Mouse (Mus musculus) limb, embryonic 14.5 days (tissue): ENCODE measurements around the gene Slc38a2. TPM values are rescaled to one million over a fixed set of nuclear protein-coding genes. Genes with fewer than 3 reads are reported as not detected.

ENCODE experiments used
- ATAC-seq: fragments of 200-750 bp; cut with Nextera tagmentation; 2 replicates; pipeline ENCODE4 v1.8.0; 2017; ENCODE audit warnings: low read depth, moderate number of reproducible peaks, moderate TSS enrichment; ENCODE audit not compliant: low FRiP score
- DNase-seq: peaks from one replicate; pipeline ENCODE4 v3.0.0-alpha.2; 2015; ENCODE audit warnings: low spot score
- H3K27ac ChIP-seq: fragments of 300-500 bp; sonication (generic); replicated peaks from 2 replicates; pipeline ENCODE4 v1.5.1; 2014; ENCODE audit warnings: low read depth, mild to moderate bottlenecking, low read length, moderate library complexity, mixed read lengths
- H3K27me3 ChIP-seq: fragments of 300-500 bp; sonication (generic); 2 replicates; pipeline ENCODE4 v1.6.1; 2014; ENCODE audit warnings: low read length, mixed read lengths; ENCODE audit not compliant: control insufficient read depth, insufficient read depth
- H3K36me3 ChIP-seq: fragments of 300-500 bp; sonication (generic); 2 replicates; pipeline ENCODE4 v1.6.1; 2014; ENCODE audit warnings: mild to moderate bottlenecking, low read length, moderate library complexity, mixed read lengths; ENCODE audit not compliant: control insufficient read depth, insufficient read depth
- H3K4me1 ChIP-seq: fragments of 300-500 bp; sonication (generic); 2 replicates; pipeline ENCODE4 v1.6.1; 2014; ENCODE audit warnings: antibody characterized with exemption, low read length, mixed read lengths; ENCODE audit not compliant: control insufficient read depth, insufficient read depth
- H3K4me2 ChIP-seq: fragments of 300-500 bp; sonication (generic); replicated peaks from 2 replicates; pipeline ENCODE4 v1.6.1; 2014; ENCODE audit warnings: low read depth, mild to moderate bottlenecking, low read length, moderate library complexity; ENCODE audit not compliant: severe bottlenecking
- H3K4me3 ChIP-seq: fragments of 300-500 bp; sonication (generic); replicated peaks from 2 replicates; pipeline ENCODE4 v1.5.1; 2014; ENCODE audit warnings: low read length
- H3K9ac ChIP-seq: fragments of 300-500 bp; sonication (generic); 2 replicates; pipeline ENCODE4 v1.6.1; 2014; ENCODE audit warnings: mild to moderate bottlenecking, low read depth, low read length, moderate library complexity; ENCODE audit not compliant: severe bottlenecking
- H3K9me3 ChIP-seq: fragments of 300-500 bp; sonication (generic); 2 replicates; pipeline ENCODE4 v1.6.1; 2016; ENCODE audit warnings: low read length; ENCODE audit not compliant: control insufficient read depth
- POLR2A ChIP-seq: fragments of 200-500 bp; IDR thresholded peaks from 2 replicates; pipeline ENCODE4 v1.8.0; 2012; ENCODE audit warnings: inconsistent platforms, mild to moderate bottlenecking, moderate library complexity, borderline replicate concordance; ENCODE audit not compliant: insufficient read depth, insufficient read length; ENCODE audit errors: extremely low read depth
- WGBS: fragments of 180-500 bp; shearing (Covaris S2); extraction: QIAGEN DNeasy Blood & Tissue Kit; methylation state at CpG from one replicate; pipeline ENCODE4 v1.1.7; 2014; 5-methylcytosine and 5-hydroxymethylcytosine counted together
- polyA plus RNA-seq, 2 experiments: library from polyadenylated mRNA; depleted of rRNA in 1 of 2; stranded (reverse) in 1 of 2; unstranded in 1 of 2; fragments of >200 nt; fragmentation: Nextera tagmentation in 1 of 2; extraction: Ambion mirVana in 1 of 2; gene quantifications; 2 replicates each; pipeline versions ENCODE4 v1.2.1 to v1.2.3; 2012 to 2014

Slc38a2 gene
- polyA plus RNA-seq, 2 experiments, result 116 to 137 TPM

- peaks cover 30% of the 10 kb centered on the region for H3K4me1 ChIP-seq
- H3K4me3 ChIP-seq, result peak overlapping the region; percentile 17; the same call in 1 of the 2 replicates
- H3K36me3 ChIP-seq, result peaks cover 85% of the 10 kb centered on the region
- H3K27ac ChIP-seq, result no peak overlapping the region
- H3K9me3 ChIP-seq, result no peaks in the 10 kb centered on the region
- DNase-seq, result no peak
- H3K9ac ChIP-seq, result no peak overlapping the region
- no peak for ATAC-seq
- no peaks in the 10 kb centered on the region for H3K27me3 ChIP-seq
- no peak for TF ChIP-seq POLR2A
- 0 out of 2 replicates have a peak overlapping the region, but pooled peaks have one; percentile 4 for H3K4me2 ChIP-seq
- WGBS, result 91% methylated on average over 7 of the region's 7 CpGs
Observed at GRCm38 (mm10) chr15:96694988-96695387, 4.5 kb downstream of the Slc38a2 start.

DNA sequence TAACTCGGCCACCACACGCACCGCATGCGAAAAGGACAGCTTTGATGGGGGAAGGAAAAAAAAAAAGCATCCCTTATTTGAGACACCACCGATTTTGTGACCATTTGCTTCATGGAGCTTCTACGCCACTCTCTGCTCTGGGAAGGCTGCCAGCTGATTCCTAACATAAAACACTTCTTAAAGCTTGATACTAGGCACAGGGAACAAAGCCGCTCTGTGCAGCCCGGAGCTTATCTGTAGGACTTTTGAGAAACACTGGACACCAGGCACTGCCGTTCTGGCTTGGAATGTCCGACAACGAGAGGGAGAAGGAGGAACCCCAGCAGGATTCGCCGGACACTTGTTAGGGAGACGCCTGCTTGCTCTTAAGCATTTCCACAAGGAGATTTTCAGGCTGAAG is 5.8 kb downstream of the Slc38a2 start:
- WGBS, result 84% methylated on average over 14 of the region's 14 CpGs
- DNase-seq (no peak), ATAC-seq (no peak)
- no peaks in the 10 kb centered on the region for H3K27me3 ChIP-seq
- no peak overlapping the region for H3K4me2 ChIP-seq
- TF ChIP-seq POLR2A, result no peak
- no peak overlapping the region for H3K27ac ChIP-seq
- no peaks in the 10 kb centered on the region for H3K9me3 ChIP-seq
- H3K4me3 ChIP-seq, result no peak overlapping the region
- H3K4me1 ChIP-seq, result peaks cover 30% of the 10 kb centered on the region
- H3K9ac ChIP-seq, result no peak overlapping the region
- H3K36me3 ChIP-seq, result peaks cover 96% of the 10 kb centered on the region

- WGBS, result 93% methylated on average over 11 of the region's 11 CpGs
- peaks cover 96% of the 10 kb centered on the region for H3K36me3 ChIP-seq
- TF ChIP-seq POLR2A, result no peak
- H3K4me1 ChIP-seq, result peaks cover 28% of the 10 kb centered on the region
- no peak overlapping the region for H3K27ac ChIP-seq
- H3K4me3 ChIP-seq, result no peak overlapping the region
- no peak overlapping the region for H3K4me2 ChIP-seq
- no peak overlapping the region for H3K9ac ChIP-seq
- ATAC-seq, result no peak
- no peak for DNase-seq
- no peaks in the 10 kb centered on the region for H3K9me3 ChIP-seq
- no peaks in the 10 kb centered on the region for H3K27me3 ChIP-seq
Observed at GRCm38 (mm10) chr15:96692401-96692800, 7.1 kb downstream of the Slc38a2 start.

DNA sequence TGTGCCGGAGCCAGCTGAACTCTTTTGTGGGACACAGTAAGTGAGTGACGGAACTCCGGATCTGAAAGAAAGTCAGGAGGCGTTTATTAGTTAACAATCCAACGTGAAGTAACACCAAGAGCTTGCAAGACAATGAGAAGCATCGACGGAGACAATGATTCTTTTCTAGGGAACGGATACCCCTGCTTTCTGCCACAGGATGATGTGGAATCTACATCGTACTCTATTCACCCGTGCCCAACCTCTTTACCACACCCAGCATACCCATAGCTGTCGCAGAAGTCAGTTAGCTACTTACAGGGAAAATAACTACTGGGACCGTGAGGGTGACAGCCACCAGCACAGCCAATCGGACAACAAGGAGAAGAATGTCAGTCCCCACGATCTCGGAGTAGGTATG is 8.1 kb downstream of the Slc38a2 start:
- Histone ChIP-seq H3K4me3 (no peak overlapping the region), H3K27me3 (no peaks in the 10 kb centered on the region), H3K4me2 (no peak overlapping the region), H3K9ac (no peak overlapping the region), H3K4me1 (peaks cover 18% of the 10 kb centered on the region), H3K27ac (no peak overlapping the region), H3K9me3 (no peaks in the 10 kb centered on the region), H3K36me3 (peaks cover 91% of the 10 kb centered on the region)
- 91% methylated on average over 15 of the region's 15 CpGs for WGBS
- no peak for ATAC-seq
- DNase-seq, result no peak
- TF ChIP-seq POLR2A, result no peak

DNA sequence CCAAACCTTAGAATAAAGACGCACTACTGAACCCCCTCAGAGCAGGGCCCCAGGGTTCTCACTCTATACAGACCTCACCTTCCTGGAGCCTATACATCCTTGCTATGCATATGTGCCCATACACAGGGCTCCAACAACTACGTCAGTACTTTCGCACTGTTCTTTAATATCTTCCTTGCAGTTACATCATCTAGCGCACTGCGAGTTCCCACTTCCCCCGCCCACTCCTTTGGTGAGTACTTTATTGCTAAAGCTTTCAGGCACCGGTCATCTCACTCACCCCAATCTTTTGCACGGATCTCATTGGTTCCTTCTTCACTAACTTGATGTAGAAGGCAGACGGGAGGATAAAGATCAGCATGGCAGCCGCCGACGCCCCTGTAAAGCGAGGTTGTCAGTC is 8.7 kb downstream of the Slc38a2 start:
- 89% methylated on average over 13 of the region's 13 CpGs for WGBS
- H3K4me3 ChIP-seq, result no peak overlapping the region
- no peak overlapping the region for H3K27ac ChIP-seq
- no peaks in the 10 kb centered on the region for H3K27me3 ChIP-seq
- H3K9me3 ChIP-seq, result no peaks in the 10 kb centered on the region
- peaks cover 14% of the 10 kb centered on the region for H3K4me1 ChIP-seq
- no peak overlapping the region for H3K4me2 ChIP-seq
- H3K36me3 ChIP-seq, result peaks cover 86% of the 10 kb centered on the region
- ATAC-seq, result no peak
- DNase-seq, result no peak
- TF ChIP-seq POLR2A, result no peak
- no peak overlapping the region for H3K9ac ChIP-seq

GRCm38 (mm10) chr15:96689919-96690318 is 9.6 kb downstream of the Slc38a2 start:
- TF ChIP-seq POLR2A, result no peak
- no peaks in the 10 kb centered on the region for H3K27me3 ChIP-seq
- ATAC-seq, result no peak

More at GRCm38 (mm10) chr15:96689919-96690318, 9.6 kb downstream of the Slc38a2 start:
- no peak overlapping the region for H3K9ac ChIP-seq
- peaks cover 76% of the 10 kb centered on the region for H3K36me3 ChIP-seq
- DNase-seq, result no peak
- no peak overlapping the region for H3K27ac ChIP-seq
- no peak overlapping the region for H3K4me3 ChIP-seq
- no peaks in the 10 kb centered on the region for H3K9me3 ChIP-seq
- H3K4me2 ChIP-seq, result no peak overlapping the region
- WGBS, result 87% methylated on average over 9 of the region's 9 CpGs
- peaks cover 7% of the 10 kb centered on the region for H3K4me1 ChIP-seq
